In genomic region chr5:113800280-113800679, GRCm38 (mm10) we compare ENCODE assay signal across 8 mouse cellular contexts. TPM values are rescaled to one million over a fixed set of nuclear protein-coding genes. Genes with fewer than 3 reads are reported as not detected.
DNase-seq lines count a peak whose midpoint lies in the region; ATAC-seq lines count a peak whose summit lies in the region.

TSS of gene Tmem119 (minus strand) at chr5:113800516.

- peaks cover 75% of the 10 kb centered on the region for H3K4me1 ChIP-seq in embryonic facial prominence, embryonic 13.5 days
- H3K4me1 ChIP-seq in heart, embryonic 12.5 days (replicated peaks), result peaks cover 36% of the 10 kb centered on the region

- peak within 1 kb of the TSS; percentile 72 for H3K4me2 ChIP-seq in embryonic facial prominence, embryonic 13.5 days
- H3K4me2 ChIP-seq in heart, embryonic 12.5 days, result peak within 1 kb of the TSS; percentile 60

- peak within 1 kb of the TSS; percentile 76 for H3K9ac ChIP-seq in embryonic facial prominence, embryonic 13.5 days
- H3K9ac ChIP-seq in heart, embryonic 12.5 days, result peak within 1 kb of the TSS; percentile 64

- DNase-seq in layer of hippocampus, adult 18-20 months (ENCODE audit: low spot score in 2 of 2), result no peak
- no peak for DNase-seq in layer of hippocampus, adult 9-11 months
- peak; percentile 83 for DNase-seq in kidney, postnatal 10 days
- peak; percentile 50 to 55 for DNase-seq in lung, adult 18-20 months
- DNase-seq in retina, postnatal 1 day, result peak; percentile 88
- no peak for DNase-seq in cerebellum, adult 9-11 months

- H3K36me3 ChIP-seq in embryonic facial prominence, embryonic 13.5 days, result peaks cover 8% of the 10 kb centered on the region; the same call in 1 of the 2 replicates
- H3K36me3 ChIP-seq in heart, embryonic 12.5 days, result no peaks in the 10 kb centered on the region

- peak; percentile 72 for ATAC-seq in embryonic facial prominence, embryonic 13.5 days (ENCODE audit: insufficient number of reproducible peaks, insufficient read depth, low FRiP score, low TSS enrichment, low read depth)
- peak; percentile 83 for ATAC-seq in heart, embryonic 12.5 days (ENCODE audit: insufficient number of reproducible peaks, low FRiP score)

- no peaks in the 10 kb centered on the region for H3K9me3 ChIP-seq in embryonic facial prominence, embryonic 13.5 days
- H3K9me3 ChIP-seq in heart, embryonic 12.5 days (replicated peaks), result no peaks in the 10 kb centered on the region

- peak within 1 kb of the TSS; percentile 94 for H3K27ac ChIP-seq in embryonic facial prominence, embryonic 13.5 days
- peak within 1 kb of the TSS; percentile 28 for H3K27ac ChIP-seq in heart, embryonic 12.5 days (ENCODE audit: poor library complexity, severe bottlenecking)

- no peaks in the 10 kb centered on the region for H3K27me3 ChIP-seq in embryonic facial prominence, embryonic 13.5 days
- H3K27me3 ChIP-seq in heart, embryonic 12.5 days (replicated peaks), result peaks cover 27% of the 10 kb centered on the region

- WGBS in embryonic facial prominence, embryonic 13.5 days, result 0% methylated on average over 11 of the region's 11 CpGs
- under 1% methylated on average over 11 of the region's 11 CpGs for WGBS in heart, embryonic 12.5 days

- H3K4me3 ChIP-seq in embryonic facial prominence, embryonic 13.5 days, result peak within 1 kb of the TSS; percentile 60
- H3K4me3 ChIP-seq in heart, embryonic 12.5 days, result peak within 1 kb of the TSS; percentile 40

RNA-seq across cellular contexts. Expression of gene Tmem119, which starts in this region (rescaled TPM):
- 10 to 100 TPM; 25.9 to 29.0 TPM for total RNA-seq in layer of hippocampus, adult 18-20 months (2021)
- polyA plus RNA-seq in embryonic facial prominence, embryonic 13.5 days (2015; fragmentation: Nextera tagmentation; extraction: Ambion mirVana), result 109 and 141 TPM in 2 replicates
- polyA plus RNA-seq in heart, embryonic 12.5 days (2016; fragmentation: Nextera tagmentation; extraction: Ambion mirVana), result 13.0 and 13.4 TPM in 2 replicates

Comparison
In these comparisons a context has a peak if more than half of its experiments do, and no peak if none do; other contexts are left out.
1. DNase-seq: peak in kidney, postnatal 10 days (single experiment), lung, adult 18-20 months (2 of 2) and retina, postnatal 1 day (single experiment); none in layer of hippocampus, adult 18-20 months (0 of 2), layer of hippocampus, adult 9-11 months (single experiment) and cerebellum, adult 9-11 months (single experiment).